Mouse (Mus musculus): ENCODE measurements at regions not wholly inside any gene's neighbourhood (a gene's known extent, or its start where the extent isn't known, plus 50 kb on each side); places are given as distances from the start of the nearest gene placed in this dataset.

DNA sequence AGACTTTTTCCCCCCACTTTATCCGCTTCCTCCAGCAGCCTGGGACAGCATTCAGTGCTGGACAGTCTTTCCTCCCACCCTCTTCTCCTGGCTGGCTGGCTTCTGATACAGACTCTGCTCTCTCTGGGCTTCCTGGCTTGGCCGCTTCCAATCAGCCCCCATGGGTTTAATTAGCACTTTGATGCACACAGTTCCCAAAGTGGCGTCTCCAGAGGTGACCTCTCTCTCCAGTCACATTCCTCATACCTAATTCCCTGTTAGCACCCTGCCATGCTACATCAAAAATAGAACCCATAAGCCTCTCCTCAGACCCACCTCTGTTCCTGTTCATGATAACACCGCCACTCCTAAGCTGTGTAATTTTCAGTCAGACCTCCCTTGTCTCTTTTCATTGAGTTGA is 101.9 kb upstream of the Arid2 start:
- Histone ChIP-seq H3K4me1 (ENCODE audit: control insufficient read depth, insufficient read depth, low read depth, low read length) (peaks cover 3% of the 10 kb centered on the region; the same call in 1 of the 2 replicates), H3K27ac (ENCODE audit: low read depth, low read length) (no peak overlapping the region), H3K9me3 (ENCODE audit: control insufficient read depth, low read length) (no peaks in the 10 kb centered on the region), H3K9ac (ENCODE audit: low read depth, low read length) (no peak overlapping the region), H3K36me3 (ENCODE audit: control insufficient read depth, insufficient read depth, low read length) (no peaks in the 10 kb centered on the region), H3K27me3 (replicated peaks; ENCODE audit: control insufficient read depth, insufficient read depth, low read length) (no peaks in the 10 kb centered on the region), H3K4me3 (ENCODE audit: low read length) (no peak overlapping the region), H3K4me2 (ENCODE audit: low read length) (no peak overlapping the region)
- ATAC-seq, result no peak
- 46% methylated on average over 4 of the region's 4 CpGs for WGBS

DNA sequence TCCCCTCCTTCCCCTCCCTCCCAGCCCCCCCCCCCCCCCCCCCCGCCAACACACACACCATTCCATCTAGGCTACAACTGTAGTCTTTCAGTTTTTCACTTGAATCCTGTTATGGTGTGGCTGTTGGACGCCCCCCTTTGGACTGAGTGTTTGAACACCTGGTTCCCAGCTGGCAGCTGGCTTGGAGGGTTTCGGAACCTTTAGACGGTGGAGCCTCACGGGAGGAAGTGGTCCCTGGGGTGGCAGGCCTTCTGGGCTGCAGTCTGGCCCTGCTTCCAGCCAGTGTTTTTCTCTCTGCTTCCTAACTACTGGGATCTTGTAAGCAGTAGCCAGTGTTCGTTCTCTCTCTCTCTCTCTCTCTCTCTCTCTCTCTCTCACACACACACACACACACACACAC is 101.4 kb upstream of the Arid2 start:
- peaks cover 3% of the 10 kb centered on the region; the same call in 1 of the 2 replicates for H3K4me1 ChIP-seq (ENCODE audit: control insufficient read depth, insufficient read depth, low read depth, low read length)
- no peak overlapping the region for H3K9ac ChIP-seq (ENCODE audit: low read depth, low read length)
- H3K27ac ChIP-seq (ENCODE audit: low read depth, low read length), result no peak overlapping the region
- no peaks in the 10 kb centered on the region for H3K36me3 ChIP-seq (ENCODE audit: control insufficient read depth, insufficient read depth, low read length)
- WGBS, result 28% methylated on average over 4 of the region's 6 CpGs
- no peaks in the 10 kb centered on the region for H3K27me3 ChIP-seq (replicated peaks; ENCODE audit: control insufficient read depth, insufficient read depth, low read length)
- no peak overlapping the region for H3K4me3 ChIP-seq (ENCODE audit: low read length)
- no peaks in the 10 kb centered on the region for H3K9me3 ChIP-seq (ENCODE audit: control insufficient read depth, low read length)
- no peak overlapping the region for H3K4me2 ChIP-seq (ENCODE audit: low read length)
- no peak for ATAC-seq

DNA sequence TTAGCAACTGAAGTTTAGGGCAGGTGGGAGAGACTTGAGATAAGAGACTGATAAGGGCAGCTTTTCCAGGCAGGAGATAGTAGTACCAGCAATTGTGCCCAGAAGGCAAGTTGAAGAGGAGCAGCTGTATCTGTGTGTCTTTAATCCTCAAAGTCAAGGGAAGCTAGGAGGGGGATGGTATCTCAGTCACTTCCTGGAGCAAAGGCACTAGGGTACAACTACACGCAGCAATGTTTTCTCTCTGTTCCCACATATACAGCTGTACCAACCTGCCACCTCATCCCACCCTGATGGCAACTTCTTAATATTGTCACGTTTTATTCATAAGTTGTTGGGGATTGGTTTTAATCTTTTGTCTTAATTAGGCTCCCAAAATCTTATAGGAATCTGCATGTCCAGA is 97.8 kb upstream of the Arid2 start:
- ATAC-seq, result no peak
- Histone ChIP-seq H3K9me3 (ENCODE audit: control insufficient read depth, low read length) (no peaks in the 10 kb centered on the region), H3K4me3 (ENCODE audit: low read length) (no peak overlapping the region), H3K4me1 (ENCODE audit: control insufficient read depth, insufficient read depth, low read depth, low read length) (peaks cover 3% of the 10 kb centered on the region; the same call in 1 of the 2 replicates), H3K4me2 (ENCODE audit: low read length) (no peak overlapping the region), H3K36me3 (ENCODE audit: control insufficient read depth, insufficient read depth, low read length) (no peaks in the 10 kb centered on the region), H3K27me3 (replicated peaks; ENCODE audit: control insufficient read depth, insufficient read depth, low read length) (no peaks in the 10 kb centered on the region), H3K9ac (ENCODE audit: low read depth, low read length) (no peak overlapping the region), H3K27ac (ENCODE audit: low read depth, low read length) (no peak overlapping the region)
- 87% methylated on average over 2 of the region's 2 CpGs for WGBS

DNA sequence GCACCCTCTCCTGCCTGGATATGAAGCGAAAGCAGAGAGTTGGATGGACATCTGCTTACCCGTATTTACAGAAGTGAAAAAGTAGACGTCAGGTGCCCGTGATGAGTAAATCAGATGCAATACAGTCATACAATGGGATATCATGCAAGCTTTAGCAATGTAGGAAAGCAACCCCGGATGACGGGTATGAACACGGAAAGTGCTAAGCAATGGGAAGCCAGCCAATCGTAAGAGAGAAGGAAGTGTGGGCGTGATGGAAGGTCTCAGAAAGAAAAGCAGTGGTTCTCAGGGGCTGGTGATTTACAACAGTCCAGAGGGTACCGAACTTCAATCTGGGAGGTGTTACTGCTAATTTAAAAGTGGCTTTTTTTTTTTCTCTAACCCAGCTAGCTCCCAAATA is 89.9 kb upstream of the Arid2 start:
- Histone ChIP-seq H3K9me3 (ENCODE audit: control insufficient read depth, low read length) (no peaks in the 10 kb centered on the region), H3K4me1 (ENCODE audit: control insufficient read depth, insufficient read depth, low read depth, low read length) (no peaks in the 10 kb centered on the region), H3K4me3 (ENCODE audit: low read length) (no peak overlapping the region), H3K27me3 (replicated peaks; ENCODE audit: control insufficient read depth, insufficient read depth, low read length) (no peaks in the 10 kb centered on the region), H3K4me2 (ENCODE audit: low read length) (no peak overlapping the region), H3K9ac (ENCODE audit: low read depth, low read length) (no peak overlapping the region), H3K36me3 (ENCODE audit: control insufficient read depth, insufficient read depth, low read length) (no peaks in the 10 kb centered on the region), H3K27ac (ENCODE audit: low read depth, low read length) (no peak overlapping the region)
- no peak for ATAC-seq
- WGBS, result 75% methylated on average over 10 of the region's 10 CpGs

DNA sequence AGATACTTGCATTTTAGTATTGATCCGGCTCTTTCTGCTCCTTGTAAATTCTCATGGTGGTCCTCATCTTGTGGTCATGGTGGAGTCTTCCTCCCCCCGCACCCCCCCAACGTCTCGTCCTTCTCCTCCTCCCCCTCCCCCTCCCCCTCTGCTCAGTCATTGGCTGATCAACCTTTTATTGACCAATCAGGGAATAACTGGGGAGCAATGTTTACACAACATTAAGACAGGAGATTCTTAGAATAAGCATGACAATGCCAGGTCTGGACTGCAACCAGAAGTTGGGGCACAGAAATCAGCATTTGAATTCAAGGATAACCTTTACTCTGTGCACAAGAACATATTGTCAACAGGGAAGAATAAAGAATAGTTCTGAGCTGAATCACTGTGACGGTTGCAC is 89.4 kb upstream of the Arid2 start:
- ATAC-seq, result no peak
- 49% methylated on average over 5 of the region's 5 CpGs for WGBS
- H3K27ac ChIP-seq (ENCODE audit: low read depth, low read length), result no peak overlapping the region
- no peaks in the 10 kb centered on the region for H3K9me3 ChIP-seq (ENCODE audit: control insufficient read depth, low read length)
- no peaks in the 10 kb centered on the region for H3K27me3 ChIP-seq (replicated peaks; ENCODE audit: control insufficient read depth, insufficient read depth, low read length)
- no peaks in the 10 kb centered on the region for H3K36me3 ChIP-seq (ENCODE audit: control insufficient read depth, insufficient read depth, low read length)
- no peak overlapping the region for H3K4me3 ChIP-seq (ENCODE audit: low read length)
- no peaks in the 10 kb centered on the region for H3K4me1 ChIP-seq (ENCODE audit: control insufficient read depth, insufficient read depth, low read depth, low read length)
- no peak overlapping the region for H3K4me2 ChIP-seq (ENCODE audit: low read length)
- no peak overlapping the region for H3K9ac ChIP-seq (ENCODE audit: low read depth, low read length)

DNA sequence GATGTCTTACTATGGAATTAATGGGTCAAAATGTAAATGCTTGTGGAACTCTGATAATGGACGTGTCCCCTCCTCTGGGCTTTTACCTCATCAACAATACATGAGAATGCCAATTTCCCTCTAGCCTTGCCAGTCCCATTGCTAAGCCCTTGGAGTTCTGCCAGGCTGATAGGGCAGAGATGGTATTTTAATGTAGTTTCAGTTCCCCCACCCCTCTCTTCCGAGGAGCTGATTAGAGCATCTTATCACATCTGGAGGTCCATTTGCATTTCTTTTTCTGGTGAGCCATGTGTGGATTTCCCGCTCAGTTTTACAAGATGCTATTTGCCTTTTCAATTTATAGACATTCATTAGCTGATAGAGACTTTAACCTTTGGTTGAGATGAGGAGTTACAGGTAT is 86.0 kb upstream of the Arid2 start:
- Histone ChIP-seq H3K36me3 (ENCODE audit: control insufficient read depth, insufficient read depth, low read length) (no peaks in the 10 kb centered on the region), H3K9me3 (ENCODE audit: control insufficient read depth, low read length) (no peaks in the 10 kb centered on the region)

DNA sequence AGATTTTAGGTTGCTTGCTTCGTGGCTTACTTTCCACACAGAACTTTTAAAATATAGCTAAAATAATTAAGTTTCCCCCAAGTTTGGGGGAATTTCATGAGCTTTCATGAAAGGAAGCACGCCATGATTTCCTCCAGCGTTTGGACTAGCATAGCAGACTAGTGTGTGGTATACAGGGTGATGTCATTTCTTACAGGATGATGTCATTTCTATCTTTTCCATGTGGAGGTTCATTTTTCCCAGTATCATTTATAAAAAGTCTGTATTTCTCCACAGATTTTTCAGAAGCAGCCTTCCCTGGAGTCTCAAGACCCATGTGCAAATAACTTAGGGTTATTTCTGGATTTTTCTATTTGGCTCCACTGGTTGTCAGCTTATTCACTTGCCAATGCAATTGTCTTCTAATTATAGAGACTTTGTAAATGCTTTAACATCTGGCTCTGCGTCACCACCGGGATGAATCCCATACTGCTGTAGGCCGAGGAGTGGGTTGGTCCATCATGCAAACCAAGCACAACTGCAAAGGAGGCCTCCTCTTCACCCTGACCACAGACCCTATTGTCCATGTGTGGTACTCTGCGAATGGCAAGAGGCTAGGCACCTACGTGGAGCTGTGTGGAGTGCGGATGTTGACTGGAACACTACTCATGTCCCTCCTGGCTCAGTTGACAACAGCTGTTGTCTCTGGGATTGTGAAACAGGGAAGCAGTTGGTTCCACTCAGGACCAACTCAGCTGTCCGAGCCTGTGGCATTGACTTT is 85.4 kb upstream of the Arid2 start:
- no peak overlapping the region for H3K4me3 ChIP-seq (ENCODE audit: low read length)
- H3K4me2 ChIP-seq (ENCODE audit: low read length), result no peak overlapping the region
- H3K36me3 ChIP-seq (ENCODE audit: control insufficient read depth, insufficient read depth, low read length), result no peaks in the 10 kb centered on the region
- no peaks in the 10 kb centered on the region for H3K4me1 ChIP-seq (ENCODE audit: control insufficient read depth, insufficient read depth, low read depth, low read length)
- H3K9me3 ChIP-seq (ENCODE audit: control insufficient read depth, low read length), result no peaks in the 10 kb centered on the region
- WGBS, result 87% methylated on average over 10 of the region's 10 CpGs
- no peaks in the 10 kb centered on the region for H3K27me3 ChIP-seq (replicated peaks; ENCODE audit: control insufficient read depth, insufficient read depth, low read length)
- no peak for ATAC-seq
- no peak overlapping the region for H3K27ac ChIP-seq (ENCODE audit: low read depth, low read length)
- no peak overlapping the region for H3K9ac ChIP-seq (ENCODE audit: low read depth, low read length)

More for the DNA sequence above, 86.0 kb upstream of the Arid2 start:
- no peak overlapping the region for H3K4me3 ChIP-seq (ENCODE audit: low read length)
- no peaks in the 10 kb centered on the region for H3K27me3 ChIP-seq (replicated peaks; ENCODE audit: control insufficient read depth, insufficient read depth, low read length)
- H3K9ac ChIP-seq (ENCODE audit: low read depth, low read length), result no peak overlapping the region
- no peak overlapping the region for H3K4me2 ChIP-seq (ENCODE audit: low read length)
- no peak for ATAC-seq
- H3K27ac ChIP-seq (ENCODE audit: low read depth, low read length), result no peak overlapping the region
- no peaks in the 10 kb centered on the region for H3K4me1 ChIP-seq (ENCODE audit: control insufficient read depth, insufficient read depth, low read depth, low read length)
- 40% methylated on average over 3 of the region's 3 CpGs for whole genome bisulfite sequencing

DNA sequence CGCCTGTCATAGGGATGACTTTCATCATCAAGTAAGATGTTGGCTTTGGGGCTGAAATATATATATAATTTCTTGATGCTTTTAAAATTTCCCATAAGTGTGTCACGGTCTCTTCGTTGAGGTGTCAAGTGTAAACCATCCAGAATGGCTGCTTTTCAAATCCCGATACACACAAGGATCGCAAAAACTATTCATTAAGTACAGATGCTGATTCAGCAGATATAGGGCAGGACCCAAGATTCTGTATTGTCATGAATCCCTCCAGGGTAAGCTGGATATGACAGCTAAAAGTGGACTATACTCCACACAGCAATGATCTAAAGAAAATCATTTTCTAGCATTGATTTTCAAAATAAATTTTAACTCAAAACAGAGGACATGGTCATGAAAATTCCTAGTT is 83.1 kb upstream of the Arid2 start:
- H3K27ac ChIP-seq (ENCODE audit: low read depth, low read length), result no peak overlapping the region
- no peaks in the 10 kb centered on the region for H3K9me3 ChIP-seq (ENCODE audit: control insufficient read depth, low read length)
- no peak for ATAC-seq
- no peaks in the 10 kb centered on the region for H3K36me3 ChIP-seq (ENCODE audit: control insufficient read depth, insufficient read depth, low read length)
- H3K4me1 ChIP-seq (ENCODE audit: control insufficient read depth, insufficient read depth, low read depth, low read length), result no peaks in the 10 kb centered on the region
- H3K9ac ChIP-seq (ENCODE audit: low read depth, low read length), result no peak overlapping the region
- H3K27me3 ChIP-seq (replicated peaks; ENCODE audit: control insufficient read depth, insufficient read depth, low read length), result no peaks in the 10 kb centered on the region
- 93% methylated on average over 5 of the region's 5 CpGs for WGBS
- H3K4me2 ChIP-seq (ENCODE audit: low read length), result no peak overlapping the region
- H3K4me3 ChIP-seq (ENCODE audit: low read length), result no peak overlapping the region

DNA sequence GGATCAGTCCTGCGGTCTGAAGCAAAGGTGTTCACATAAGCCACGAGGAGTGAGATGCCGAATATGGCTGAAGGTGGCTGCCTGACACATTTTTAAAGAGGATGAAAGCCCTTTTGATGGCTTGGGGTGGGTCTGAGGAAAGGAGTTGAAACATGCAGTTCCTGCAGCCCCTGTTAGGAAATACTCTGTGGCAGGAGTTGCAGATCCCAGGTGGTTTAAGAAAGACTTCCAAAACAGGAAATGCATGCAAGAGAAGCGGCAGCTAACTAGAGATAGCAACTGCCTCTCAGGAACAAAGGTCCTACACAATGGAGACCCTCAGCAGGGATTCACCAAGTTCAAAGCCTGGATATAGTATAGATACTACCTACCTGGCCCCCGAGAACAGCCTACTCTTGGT is 82.7 kb upstream of the Arid2 start:
- no peak overlapping the region for H3K9ac ChIP-seq (ENCODE audit: low read depth, low read length)
- no peak overlapping the region for H3K4me3 ChIP-seq (ENCODE audit: low read length)
- ATAC-seq, result no peak
- no peaks in the 10 kb centered on the region for H3K9me3 ChIP-seq (ENCODE audit: control insufficient read depth, low read length)
- H3K27ac ChIP-seq (ENCODE audit: low read depth, low read length), result no peak overlapping the region
- no peak overlapping the region for H3K4me2 ChIP-seq (ENCODE audit: low read length)
- WGBS, result 84% methylated on average over 5 of the region's 5 CpGs
- H3K4me1 ChIP-seq (ENCODE audit: control insufficient read depth, insufficient read depth, low read depth, low read length), result no peaks in the 10 kb centered on the region
- H3K27me3 ChIP-seq (replicated peaks; ENCODE audit: control insufficient read depth, insufficient read depth, low read length), result no peaks in the 10 kb centered on the region
- H3K36me3 ChIP-seq (ENCODE audit: control insufficient read depth, insufficient read depth, low read length), result no peaks in the 10 kb centered on the region
